Mouse (Mus musculus): ENCODE data around the gene Gm20532.

DNA sequence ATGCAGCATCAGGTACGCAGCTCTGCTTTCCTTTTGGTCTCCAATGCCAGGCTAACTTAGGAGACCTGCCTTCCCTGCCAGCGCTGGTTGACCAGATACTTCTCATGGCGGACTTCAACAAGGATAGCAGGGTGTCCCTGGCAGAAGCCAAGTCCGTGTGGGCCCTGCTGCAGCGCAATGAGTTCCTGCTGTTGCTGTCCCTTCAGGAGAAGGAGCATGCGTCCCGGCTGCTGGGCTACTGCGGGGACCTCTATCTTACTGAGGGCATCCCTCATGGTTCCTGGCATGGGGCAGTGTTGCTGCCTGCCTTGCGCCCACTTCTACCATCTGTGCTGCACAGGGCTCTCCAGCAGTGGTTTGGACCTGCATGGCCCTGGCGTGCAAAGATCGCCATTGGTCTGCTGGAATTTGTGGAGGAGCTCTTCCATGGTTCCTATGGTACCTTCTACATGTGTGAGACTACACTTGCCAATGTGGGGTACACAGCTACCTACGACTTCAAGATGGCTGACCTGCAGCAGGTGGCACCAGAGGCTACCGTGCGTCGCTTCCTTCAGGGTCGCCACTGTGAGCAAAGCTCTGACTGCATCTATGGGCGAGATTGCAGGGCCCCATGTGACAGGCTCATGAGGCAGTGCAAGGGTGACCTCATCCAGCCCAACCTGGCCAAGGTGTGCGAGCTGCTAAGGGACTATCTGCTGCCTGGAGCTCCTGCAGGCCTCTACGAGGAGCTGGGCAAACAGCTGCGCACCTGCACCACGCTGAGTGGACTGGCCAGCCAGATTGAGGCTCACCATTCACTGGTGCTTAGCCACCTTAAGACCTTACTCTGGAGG is 49.3 kb downstream of the Gm20532 start:
- TF ChIP-seq POLR2A (IDR thresholded peaks at IDR 0.05; ENCODE audit: low read depth, low read length) (no peak), CTCF (IDR thresholded peaks at IDR 0.05; ENCODE audit: extremely low read depth, insufficient read length, insufficient replicate concordance, low read depth, low read length) (no peak)

Data from small intestine, adult 2 months (tissue).